Mouse (Mus musculus) kidney, adult 2 months (tissue): ENCODE results near the gene Snap91.

Source experiments
- CTCF ChIP-seq: fragments of 200-500 bp; conservative IDR thresholded peaks from 2 replicates; pipeline ENCODE4 v1.5.1; 2011; ENCODE audit warnings: low read depth, mild to moderate bottlenecking, control low read depth, low read length, moderate library complexity, mixed read lengths; ENCODE audit not compliant: insufficient read depth, insufficient read length
- POLR2A ChIP-seq: fragments of 200-500 bp; IDR thresholded peaks from one replicate; pipeline ENCODE4 v1.6.1; 2011; ENCODE audit warnings: low read depth, low read length, control low read depth

GRCm38 (mm10) chr9:86720794-86721193, 159.7 kb downstream of the Snap91 start:
- no peak for TF ChIP-seq CTCF
- TF ChIP-seq POLR2A: no peak
